Mouse (Mus musculus): ENCODE results near the gene Atp1b1. TPM values are rescaled to one million over a fixed set of nuclear protein-coding genes. Genes with fewer than 3 reads are reported as not detected.

The Atp1b1 gene
- 35.2 and 52.1 TPM in 2 replicates for polyA plus RNA-seq (2012; rRNA removed)

- no peak for DNase-seq (ENCODE audit: low read depth)
Observed at GRCm38 (mm10) chr1:164458245-164458613, at the start of gene Atp1b1. Gene Atp1b1 (minus strand): TSS chr1:164458355.

- DNase-seq (ENCODE audit: low read depth) = no peak
Observed at GRCm38 (mm10) chr1:164505096-164505495, 46.9 kb upstream of the Atp1b1 start.

GRCm38 (mm10) chr1:164503140-164503730, 45.1 kb upstream of the Atp1b1 start:
- no peak for DNase-seq (ENCODE audit: low read depth)

GRCm38 (mm10) chr1:164502231-164502630, 44.1 kb upstream of the Atp1b1 start:
- DNase-seq (ENCODE audit: low read depth) = no peak

GRCm38 (mm10) chr1:164494741-164495512, 36.8 kb upstream of the Atp1b1 start:
- no peak for DNase-seq (ENCODE audit: low read depth)

- DNase-seq (ENCODE audit: low read depth) = no peak
Observed at GRCm38 (mm10) chr1:164494215-164494614, 36.1 kb upstream of the Atp1b1 start.

GRCm38 (mm10) chr1:164493042-164493705, 35.0 kb upstream of the Atp1b1 start:
- no peak for DNase-seq (ENCODE audit: low read depth)

- DNase-seq (ENCODE audit: low read depth) = no peak
Observed at GRCm38 (mm10) chr1:164492476-164492875, 34.3 kb upstream of the Atp1b1 start.

- no peak for DNase-seq (ENCODE audit: low read depth)
Observed at GRCm38 (mm10) chr1:164489961-164490594, 31.9 kb upstream of the Atp1b1 start.

GRCm38 (mm10) chr1:164483728-164484127, 25.6 kb upstream of the Atp1b1 start:
- no peak for DNase-seq (ENCODE audit: low read depth)

- peak; percentile 60 for DNase-seq (ENCODE audit: low read depth)
Observed at GRCm38 (mm10) chr1:164482833-164483232, 24.7 kb upstream of the Atp1b1 start.

- DNase-seq (ENCODE audit: low read depth) = no peak
Observed at GRCm38 (mm10) chr1:164481645-164482354, 23.6 kb upstream of the Atp1b1 start.

GRCm38 (mm10) chr1:164480755-164481644, 22.8 kb upstream of the Atp1b1 start:
- no peak for DNase-seq (ENCODE audit: low read depth)

- no peak for DNase-seq (ENCODE audit: low read depth)
Observed at GRCm38 (mm10) chr1:164475895-164476294, 17.7 kb upstream of the Atp1b1 start.

- DNase-seq (ENCODE audit: low read depth) = no peak
Observed at GRCm38 (mm10) chr1:164474778-164475511, 16.8 kb upstream of the Atp1b1 start.

- DNase-seq (ENCODE audit: low read depth) = no peak
Observed at GRCm38 (mm10) chr1:164474310-164474709, 16.2 kb upstream of the Atp1b1 start.

GRCm38 (mm10) chr1:164473398-164473797, 15.2 kb upstream of the Atp1b1 start:
- DNase-seq (ENCODE audit: low read depth) = no peak

GRCm38 (mm10) chr1:164471632-164472031, 13.5 kb upstream of the Atp1b1 start:
- DNase-seq (ENCODE audit: low read depth) = no peak

- DNase-seq (ENCODE audit: low read depth) = no peak
Observed at GRCm38 (mm10) chr1:164470985-164471384, 12.8 kb upstream of the Atp1b1 start.

- no peak for DNase-seq (ENCODE audit: low read depth)
Observed at GRCm38 (mm10) chr1:164468329-164468728, 10.2 kb upstream of the Atp1b1 start.
